Mouse (Mus musculus) kidney, postnatal 14 days (tissue): ENCODE data around the gene Agtpbp1.
A peak's percentile ranks its signal among the peaks of the same experiment; 100 is the strongest.

Source experiments
- DNase-seq: peaks from one replicate; pipeline ENCODE4 v3.0.0; 2022; ENCODE audit warnings: mixed read lengths

Gene Agtpbp1

GRCm38 (mm10) chr13:59407182-59407581 lies 177.8 kb downstream of the Agtpbp1 start:
- DNase-seq = no peak

- no peak for DNase-seq
These were observed 182.8 kb downstream of the Agtpbp1 start for GRCm38 (mm10) chr13:59402026-59402775.

DNA sequence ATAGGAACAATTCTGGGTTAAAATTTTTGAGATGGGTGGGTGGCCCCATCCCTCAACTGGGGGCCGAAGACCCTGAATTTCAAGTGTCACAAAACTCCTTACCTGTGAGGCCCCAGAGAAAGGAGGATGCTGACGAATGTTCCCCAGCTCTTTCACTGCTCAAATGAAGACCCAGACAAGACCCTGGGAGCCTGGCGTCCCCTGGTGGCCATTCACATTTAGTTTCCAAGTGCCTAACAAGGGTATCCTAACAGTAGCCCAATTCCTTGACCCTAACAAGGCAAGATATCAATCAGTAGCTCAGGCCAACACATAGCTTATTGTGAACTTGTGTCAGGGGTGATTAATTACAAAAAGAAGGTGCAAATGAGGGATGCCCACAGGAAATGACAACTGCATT lies 187.5 kb downstream of the Agtpbp1 start:
- DNase-seq = peak; percentile 32
